Mouse (Mus musculus): ENCODE results near the gene Gcm1.

The Gcm1 gene

GRCm38 (mm10) chr9:78051677-78052076 is at the start of gene Gcm1:
Gene Gcm1, plus strand, starts transcription at chr9:78051924.
- no peak for DNase-seq (ENCODE audit: low read depth, low spot score)

GRCm38 (mm10) chr9:78003278-78003677 is 48.4 kb upstream of the Gcm1 start:
- no peak for DNase-seq (ENCODE audit: low read depth, low spot score)

GRCm38 (mm10) chr9:78005481-78005880 is 46.2 kb upstream of the Gcm1 start:
- DNase-seq (ENCODE audit: low read depth, low spot score), result no peak

GRCm38 (mm10) chr9:78006209-78007001 is 45.3 kb upstream of the Gcm1 start:
- DNase-seq (ENCODE audit: low read depth, low spot score), result peak; percentile 23

- no peak for DNase-seq (ENCODE audit: low read depth, low spot score)
Measured at GRCm38 (mm10) chr9:78009382-78009781, 42.3 kb upstream of the Gcm1 start.

GRCm38 (mm10) chr9:78010187-78010586 is 41.5 kb upstream of the Gcm1 start:
- no peak for DNase-seq (ENCODE audit: low read depth, low spot score)

GRCm38 (mm10) chr9:78010707-78011106 is 41.0 kb upstream of the Gcm1 start:
- DNase-seq (ENCODE audit: low read depth, low spot score), result no peak

GRCm38 (mm10) chr9:78012066-78012465 is 39.7 kb upstream of the Gcm1 start:
- no peak for DNase-seq (ENCODE audit: low read depth, low spot score)

- DNase-seq (ENCODE audit: low read depth, low spot score), result no peak
Measured at GRCm38 (mm10) chr9:78012681-78013080, 39.0 kb upstream of the Gcm1 start.

GRCm38 (mm10) chr9:78013813-78014212 is 37.9 kb upstream of the Gcm1 start:
- no peak for DNase-seq (ENCODE audit: low read depth, low spot score)

- no peak for DNase-seq (ENCODE audit: low read depth, low spot score)
Measured at GRCm38 (mm10) chr9:78015816-78016215, 35.9 kb upstream of the Gcm1 start.

- DNase-seq (ENCODE audit: low read depth, low spot score), result no peak
Measured at GRCm38 (mm10) chr9:78016288-78016687, 35.4 kb upstream of the Gcm1 start.

- DNase-seq (ENCODE audit: low read depth, low spot score), result no peak
Measured at GRCm38 (mm10) chr9:78021256-78021655, 30.5 kb upstream of the Gcm1 start.

GRCm38 (mm10) chr9:78022187-78022945 is 29.4 kb upstream of the Gcm1 start:
- no peak for DNase-seq (ENCODE audit: low read depth, low spot score)

GRCm38 (mm10) chr9:78024823-78025222 is 26.9 kb upstream of the Gcm1 start:
- no peak for DNase-seq (ENCODE audit: low read depth, low spot score)

- no peak for DNase-seq (ENCODE audit: low read depth, low spot score)
Measured at GRCm38 (mm10) chr9:78027099-78027498, 24.6 kb upstream of the Gcm1 start.

- DNase-seq (ENCODE audit: low read depth, low spot score), result no peak
Measured at GRCm38 (mm10) chr9:78030835-78031456, 20.8 kb upstream of the Gcm1 start.

- no peak for DNase-seq (ENCODE audit: low read depth, low spot score)
Measured at GRCm38 (mm10) chr9:78032930-78033329, 18.8 kb upstream of the Gcm1 start.

- no peak for DNase-seq (ENCODE audit: low read depth, low spot score)
Measured at GRCm38 (mm10) chr9:78035296-78035695, 16.4 kb upstream of the Gcm1 start.

GRCm38 (mm10) chr9:78035831-78036230 is 15.9 kb upstream of the Gcm1 start:
- no peak for DNase-seq (ENCODE audit: low read depth, low spot score)

GRCm38 (mm10) chr9:78038755-78039489 is 12.8 kb upstream of the Gcm1 start:
- peak; percentile 83 for DNase-seq (ENCODE audit: low read depth, low spot score)

- DNase-seq (ENCODE audit: low read depth, low spot score), result no peak
Measured at GRCm38 (mm10) chr9:78045171-78045570, 6.6 kb upstream of the Gcm1 start.
